9 mouse cellular contexts compared by ENCODE assay signal in the genomic region with DNA sequence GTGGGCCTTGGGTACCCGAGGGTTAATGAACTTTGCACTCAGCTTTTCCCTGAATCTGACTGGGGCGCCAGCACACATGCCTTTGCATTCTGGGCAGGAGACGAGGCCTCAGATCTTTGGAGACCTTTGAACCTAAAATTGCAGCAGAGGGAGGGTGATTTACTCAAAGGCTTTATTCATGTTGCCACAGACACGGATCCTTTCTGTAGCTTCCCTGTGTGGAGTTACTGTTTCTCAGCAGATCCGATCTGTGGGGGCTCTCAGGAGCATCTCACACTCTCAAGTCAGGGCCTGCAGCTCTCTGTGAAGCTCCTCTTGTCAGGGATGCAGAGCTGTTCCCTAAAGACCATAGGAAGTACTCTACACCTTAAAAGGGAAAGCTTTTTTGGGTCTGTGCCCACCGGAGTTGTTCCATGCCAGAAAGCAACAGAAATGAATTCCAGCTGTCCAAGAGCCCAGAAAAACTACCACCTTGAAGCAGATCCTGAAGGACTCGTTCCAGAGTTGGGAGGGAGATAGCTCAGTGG. TPM values are rescaled to one million over a fixed set of nuclear protein-coding genes. Genes with fewer than 3 reads are reported as not detected.
A peak's percentile ranks its signal among the peaks of the same experiment; 100 is the strongest.
DNase-seq lines count a peak whose midpoint lies in the region; ATAC-seq and TF ChIP-seq lines count a peak whose summit lies in the region.
"Had no signal": no experiment of that assay in that cellular context is flagged by ENCODE, and none has a peak within 500 bp of the region (broad histone marks: within the 10 kb centered on the region; RNA-seq: fewer than 3 reads in every experiment).

No protein-coding gene starts in this region.

- no peak for TF ChIP-seq CTCF in liver, adult 2 months (IDR thresholded peaks at IDR 0.05; ENCODE audit: low read depth, low read length)

- H3K27me3 ChIP-seq in liver, adult 2 months (ENCODE audit: control insufficient read depth, insufficient read depth, low read length): no peaks in the 10 kb centered on the region
- H3K27me3 ChIP-seq in liver, embryonic 11.5 days (replicated peaks; ENCODE audit: control insufficient read depth, insufficient read depth, low read length): no peaks in the 10 kb centered on the region
- H3K27me3 ChIP-seq in embryonic facial prominence, embryonic 12.5 days: no peaks in the 10 kb centered on the region

- DNase-seq in liver, adult 2 months (ENCODE audit: extremely low read depth, low read depth, low spot score): peak; percentile 93
- no peak for DNase-seq in liver, embryonic 11.5 days (ENCODE audit: low spot score)
- DNase-seq in kidney, adult 18-20 months: peak; percentile 86
- DNase-seq in lung, postnatal 4 days: peak; percentile 49
- DNase-seq in cerebellum, adult 18-20 months: no peak
- DNase-seq in spleen, adult 18-20 months: no peak

- 11% methylated on average over 7 of the region's 7 CpGs for WGBS in liver, adult 2 months
- 35% methylated on average over 7 of the region's 7 CpGs for WGBS in liver, embryonic 11.5 days
- WGBS in embryonic facial prominence, embryonic 12.5 days: 5% methylated on average over 7 of the region's 7 CpGs

- H3K4me3 ChIP-seq in liver, adult 2 months (ENCODE audit: insufficient read depth, low read depth, low read length): no peak overlapping the region
- no peak overlapping the region for H3K4me3 ChIP-seq in liver, embryonic 11.5 days (ENCODE audit: low read depth, low read length)
- no peak overlapping the region for H3K4me3 ChIP-seq in embryonic facial prominence, embryonic 12.5 days
- H3K4me3 ChIP-seq: megakaryocyte, embryonic 14.5 days had no signal

- no peaks in the 10 kb centered on the region for H3K9me3 ChIP-seq in liver, embryonic 11.5 days (ENCODE audit: control insufficient read depth, low read length)
- H3K9me3 ChIP-seq in embryonic facial prominence, embryonic 12.5 days: no peaks in the 10 kb centered on the region
- H3K9me3 ChIP-seq: megakaryocyte, embryonic 14.5 days had no signal

- no peak overlapping the region for H3K9ac ChIP-seq in liver, adult 2 months (ENCODE audit: low read depth, low read length)
- no peak overlapping the region for H3K9ac ChIP-seq in liver, embryonic 11.5 days (ENCODE audit: low read depth, low read length)
- no peak overlapping the region for H3K9ac ChIP-seq in embryonic facial prominence, embryonic 12.5 days

- no peak for ATAC-seq in liver, embryonic 11.5 days (replicated peaks; ENCODE audit: low FRiP score)
- no peak for ATAC-seq in embryonic facial prominence, embryonic 12.5 days (ENCODE audit: insufficient number of reproducible peaks, insufficient read depth, low FRiP score, low TSS enrichment)
- no peak for ATAC-seq in granulocyte monocyte progenitor cell, adult 5-6 weeks (replicated peaks; ENCODE audit: poor library complexity, severe bottlenecking)

- TF ChIP-seq POLR2A in liver, adult 2 months (IDR thresholded peaks at IDR 0.05; ENCODE audit: extremely low read depth, insufficient read depth, low read length): no peak

- no peaks in the 10 kb centered on the region for H3K36me3 ChIP-seq in liver, adult 2 months (ENCODE audit: control insufficient read depth, insufficient read depth, low read length)
- no peaks in the 10 kb centered on the region for H3K36me3 ChIP-seq in liver, embryonic 11.5 days (ENCODE audit: control insufficient read depth, insufficient read depth, low read length)
- no peaks in the 10 kb centered on the region for H3K36me3 ChIP-seq in embryonic facial prominence, embryonic 12.5 days

- H3K79me2 ChIP-seq in liver, adult 2 months (ENCODE audit: control insufficient read depth, insufficient read depth, low read length): no peaks in the 10 kb centered on the region

- peak overlapping the region; percentile 92 for H3K27ac ChIP-seq in liver, adult 2 months (replicated peaks; ENCODE audit: insufficient read depth, low read depth, low read length)
- H3K27ac ChIP-seq in liver, embryonic 11.5 days (ENCODE audit: low read depth, low read length): no peak overlapping the region
- peak overlapping the region; percentile 78 for H3K27ac ChIP-seq in embryonic facial prominence, embryonic 12.5 days

- H3K4me1 ChIP-seq in liver, adult 2 months (ENCODE audit: control insufficient read depth, insufficient read depth, low read length): peaks cover 32% of the 10 kb centered on the region
- H3K4me1 ChIP-seq in liver, embryonic 11.5 days (replicated peaks; ENCODE audit: control insufficient read depth, insufficient read depth, low read length): no peaks in the 10 kb centered on the region; the same call in 1 of the 2 replicates
- peaks cover 31% of the 10 kb centered on the region for H3K4me1 ChIP-seq in embryonic facial prominence, embryonic 12.5 days

- H3K4me2 ChIP-seq in liver, embryonic 11.5 days: no peak overlapping the region
- no peak overlapping the region for H3K4me2 ChIP-seq in embryonic facial prominence, embryonic 12.5 days (replicated peaks)

RNA-seq across cellular contexts. Expression of gene Sowahb, which starts 20.0 kb away (rescaled TPM):
- total RNA-seq in liver, adult 2 months (2014; rRNA removed): 1.2 and 1.6 TPM in 2 replicates
- 3.4 and 3.9 TPM in 2 replicates for polyA plus RNA-seq in liver, adult 2 months (2012; rRNA removed)
- 0.44 and 0.51 TPM in 2 replicates for polyA plus RNA-seq in liver, embryonic 11.5 days (2014; fragmentation: Nextera tagmentation; extraction: Ambion mirVana)
- polyA plus RNA-seq in embryonic facial prominence, embryonic 12.5 days (2016; fragmentation: Nextera tagmentation; extraction: Ambion mirVana): 0.47 and 0.59 TPM in 2 replicates
- not detected in 2 replicates for total RNA-seq in granulocyte monocyte progenitor cell, adult 5-6 weeks (2014; fragmentation: Nextera tagmentation)
- total RNA-seq in granulocyte monocyte progenitor cell, adult 5-6 weeks (2017): not detected in 2 replicates

Comparison
In these comparisons a context has a peak if more than half of its experiments do, and no peak if none do; other contexts are left out.
1. DNase-seq: peak in liver, adult 2 months (single experiment), kidney, adult 18-20 months (single experiment) and lung, postnatal 4 days (2 of 2); none in liver, embryonic 11.5 days (single experiment), cerebellum, adult 18-20 months (0 of 2) and spleen, adult 18-20 months (0 of 2).